Mouse (Mus musculus) layer of hippocampus, adult 9-11 months (tissue): ENCODE measurements at regions not wholly inside any gene's neighbourhood (a gene's known extent, or its start where the extent isn't known, plus 50 kb on each side); places are given as distances from the start of the nearest gene placed in this dataset.

Experiments
- DNase-seq: peaks from one replicate; pipeline ENCODE4 v3.0.0; 2022

DNA sequence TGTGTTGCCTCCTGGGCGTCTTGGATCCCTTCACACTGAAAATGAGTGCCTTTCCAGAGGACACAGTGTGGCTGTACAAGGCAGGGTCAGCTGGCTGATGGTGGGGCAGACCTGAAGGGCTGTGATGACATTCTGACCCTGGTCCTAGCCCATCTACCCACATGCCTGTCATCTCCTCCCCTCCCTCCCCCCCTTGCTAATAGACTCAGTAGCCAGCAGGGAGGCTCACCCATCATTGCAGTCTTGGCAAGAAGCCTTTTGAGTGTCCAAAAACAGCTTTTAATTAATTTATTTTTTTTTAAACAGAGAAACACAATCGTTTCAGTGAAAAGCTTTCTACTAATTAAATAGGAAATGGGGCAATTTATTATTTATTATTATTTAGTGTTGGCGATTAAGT, 67.0 kb upstream of the Ssx2ip start:
- no peak for DNase-seq

GRCm38 (mm10) chr3:146337861-146338281, 66.6 kb upstream of the Ssx2ip start:
- DNase-seq, result peak; percentile 59

GRCm38 (mm10) chr3:146338445-146338844, 66.0 kb upstream of the Ssx2ip start:
- DNase-seq, result no peak

GRCm38 (mm10) chr3:146340316-146341055, 64.0 kb upstream of the Ssx2ip start:
- no peak for DNase-seq

- no peak for DNase-seq
These were observed 62.6 kb upstream of the Ssx2ip start for GRCm38 (mm10) chr3:146341652-146342340.

- DNase-seq, result no peak
These were observed 61.7 kb upstream of the Ssx2ip start for GRCm38 (mm10) chr3:146342727-146343126.

GRCm38 (mm10) chr3:146343649-146344401, 60.6 kb upstream of the Ssx2ip start:
- DNase-seq, result peak; percentile 83

GRCm38 (mm10) chr3:146344402-146345025, 59.9 kb upstream of the Ssx2ip start:
- no peak for DNase-seq

DNA sequence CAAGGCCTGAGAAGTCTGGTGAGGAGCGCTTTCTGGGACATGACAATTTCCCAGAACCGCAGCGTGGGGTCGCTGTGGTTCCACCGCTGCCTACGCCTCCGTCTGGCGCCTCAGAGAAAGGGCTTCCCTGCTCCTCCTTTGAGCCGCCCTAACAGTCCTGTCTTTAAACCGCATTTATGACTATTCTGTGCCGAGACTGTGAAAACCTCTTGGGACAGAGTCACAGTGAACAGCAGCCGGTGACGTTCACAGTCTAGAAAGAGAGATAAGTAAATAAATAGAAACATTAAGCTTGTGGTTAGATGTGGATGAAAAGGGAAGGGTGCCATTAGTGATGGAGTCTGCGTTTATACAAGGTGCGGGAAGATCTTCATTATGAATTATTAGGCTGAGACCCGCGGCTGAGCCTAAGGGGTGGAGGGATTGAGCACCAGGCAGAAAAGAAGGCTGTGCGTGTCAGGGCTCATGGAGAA, 59.1 kb upstream of the Ssx2ip start:
- DNase-seq, result peak; percentile 68

DNA sequence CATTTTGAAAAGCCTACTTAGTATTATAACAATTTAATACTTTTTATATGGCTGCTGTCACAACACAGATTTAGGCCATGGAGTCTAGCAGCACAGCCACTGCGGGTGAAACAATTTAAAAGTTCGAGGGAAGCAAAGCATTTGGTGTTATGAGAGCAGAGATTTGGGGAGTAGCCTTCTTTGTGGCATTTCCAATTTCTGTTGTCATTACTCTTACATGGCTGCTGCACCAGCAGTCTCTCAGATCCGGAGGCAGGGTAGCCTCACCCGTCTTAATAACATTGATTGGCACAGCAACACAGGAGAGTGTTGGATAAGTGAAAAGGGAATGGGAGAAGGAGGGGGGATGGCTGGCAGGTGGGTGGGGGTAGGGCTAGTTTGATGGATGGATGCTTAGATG, 58.5 kb upstream of the Ssx2ip start:
- no peak for DNase-seq

DNA sequence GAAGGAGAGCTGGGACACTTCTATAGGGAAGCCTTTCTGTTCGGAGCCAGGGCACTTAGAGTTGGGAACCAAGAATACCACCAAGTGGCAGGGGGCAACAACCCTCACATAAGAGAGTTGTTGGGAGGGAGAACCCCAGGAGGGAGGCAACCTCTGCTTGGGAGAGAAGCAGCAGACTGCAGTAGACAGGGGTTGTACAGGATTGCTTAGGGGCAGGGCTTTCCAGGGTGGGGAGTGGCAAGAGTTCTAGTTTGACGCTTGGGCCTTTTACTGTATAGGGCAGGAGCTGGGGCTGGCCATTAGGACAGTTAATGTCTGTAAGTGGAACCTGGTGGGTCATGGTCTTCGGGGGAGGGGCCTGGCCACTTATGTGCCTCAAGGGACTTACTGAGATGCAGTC, 57.1 kb upstream of the Ssx2ip start:
- DNase-seq, result no peak

DNA sequence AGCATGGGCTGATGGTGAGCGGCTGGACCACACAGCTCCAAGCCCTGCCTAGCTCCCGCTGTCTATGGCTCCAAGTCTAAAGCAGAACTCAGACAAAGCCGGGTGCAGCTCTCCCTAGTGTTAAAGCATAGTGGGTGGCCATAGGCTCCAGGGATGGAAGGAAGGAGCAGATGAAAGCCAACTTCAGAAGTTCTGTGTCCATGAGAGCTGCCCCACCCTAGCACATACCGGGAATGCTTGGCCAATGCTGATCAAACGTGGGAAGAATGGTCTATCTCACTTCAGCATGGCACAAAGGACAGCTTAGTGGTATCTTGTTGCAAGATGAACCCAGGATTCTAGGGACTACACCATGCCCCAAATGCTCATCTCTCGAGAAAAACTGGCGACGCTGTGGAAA, 55.5 kb upstream of the Ssx2ip start:
- DNase-seq, result no peak

DNA sequence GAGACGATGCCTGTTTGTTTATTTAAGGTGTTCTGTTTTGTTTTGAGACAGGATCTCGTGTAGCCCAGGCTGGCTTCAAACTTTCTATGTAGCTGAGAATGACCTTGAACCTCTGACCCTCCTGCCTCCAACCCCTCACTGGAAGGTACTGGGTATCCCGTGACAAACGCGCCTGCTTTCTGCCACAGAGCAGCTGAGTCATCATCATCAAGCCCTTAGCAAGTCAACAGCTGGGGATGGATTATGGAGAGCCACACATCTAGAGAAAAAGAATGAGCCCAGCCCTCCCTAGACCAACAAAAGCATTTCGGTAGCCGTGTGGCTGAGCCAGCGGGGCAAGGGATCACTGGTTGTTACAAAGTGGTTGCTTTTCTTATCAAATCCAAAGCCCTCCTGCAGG, 55.0 kb upstream of the Ssx2ip start:
- DNase-seq, result no peak

- DNase-seq, result no peak
These were observed 54.3 kb upstream of the Ssx2ip start for GRCm38 (mm10) chr3:146350126-146350525.

DNA sequence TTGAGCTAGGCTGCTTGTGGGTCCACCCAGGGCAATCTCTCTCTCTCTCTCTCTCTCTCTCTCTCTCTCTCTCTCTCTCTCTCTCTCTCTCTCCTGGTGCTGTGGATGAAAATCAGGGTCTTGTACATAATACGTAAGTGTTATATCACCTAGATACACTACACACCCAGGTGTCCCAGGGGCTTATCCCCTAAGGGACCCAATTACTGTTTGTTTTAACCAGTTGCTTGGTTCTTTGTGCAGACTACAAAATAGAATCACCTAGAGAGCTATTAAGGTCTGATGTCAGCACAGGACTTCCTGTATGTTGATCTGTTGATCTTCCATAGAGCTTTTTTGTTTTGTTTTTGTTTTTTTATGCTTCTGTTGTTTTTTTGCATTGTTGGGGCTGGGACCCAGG, 53.0 kb upstream of the Ssx2ip start:
- no peak for DNase-seq

- DNase-seq, result no peak
These were observed 52.3 kb upstream of the Ssx2ip start for GRCm38 (mm10) chr3:146352187-146352586.

GRCm38 (mm10) chr3:146353961-146354360, 50.5 kb upstream of the Ssx2ip start:
- no peak for DNase-seq
